Mouse (Mus musculus) Muller cell, postnatal 12 days (primary cell): ENCODE data around the gene Dapk2.

Experiments used
- DNase-seq: peaks from one replicate; pipeline ENCODE4 v3.0.0-alpha.2; 2015; ENCODE audit errors: inconsistent ontology term

Gene Dapk2

GRCm38 (mm10) chr9:66157958-66158830 lies at the start of gene Dapk2:
Gene Dapk2 (plus strand): TSS chr9:66158223.
- peak; percentile 81 for DNase-seq

DNA sequence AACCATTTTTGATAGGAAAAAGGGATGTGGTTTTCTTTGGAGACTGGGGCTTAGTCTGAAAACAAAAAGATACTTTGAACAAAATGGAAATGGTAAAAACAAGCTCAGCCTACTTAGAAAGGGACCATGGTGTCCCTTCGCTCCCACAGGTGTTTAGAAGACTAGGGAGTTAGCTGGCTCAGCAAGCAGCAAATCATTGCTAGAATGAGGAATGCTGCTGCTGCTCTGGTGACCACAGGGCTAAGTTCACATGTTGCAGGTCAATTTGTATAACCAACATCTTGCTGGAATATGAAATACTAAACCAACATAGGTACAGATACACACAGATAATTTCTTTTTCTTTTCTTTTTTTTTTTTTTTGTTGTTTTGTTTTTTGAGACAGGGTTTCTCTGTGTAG lies 48.4 kb upstream of the Dapk2 start:
- DNase-seq, result no peak

GRCm38 (mm10) chr9:66110126-66110525 lies 47.9 kb upstream of the Dapk2 start:
- no peak for DNase-seq

DNA sequence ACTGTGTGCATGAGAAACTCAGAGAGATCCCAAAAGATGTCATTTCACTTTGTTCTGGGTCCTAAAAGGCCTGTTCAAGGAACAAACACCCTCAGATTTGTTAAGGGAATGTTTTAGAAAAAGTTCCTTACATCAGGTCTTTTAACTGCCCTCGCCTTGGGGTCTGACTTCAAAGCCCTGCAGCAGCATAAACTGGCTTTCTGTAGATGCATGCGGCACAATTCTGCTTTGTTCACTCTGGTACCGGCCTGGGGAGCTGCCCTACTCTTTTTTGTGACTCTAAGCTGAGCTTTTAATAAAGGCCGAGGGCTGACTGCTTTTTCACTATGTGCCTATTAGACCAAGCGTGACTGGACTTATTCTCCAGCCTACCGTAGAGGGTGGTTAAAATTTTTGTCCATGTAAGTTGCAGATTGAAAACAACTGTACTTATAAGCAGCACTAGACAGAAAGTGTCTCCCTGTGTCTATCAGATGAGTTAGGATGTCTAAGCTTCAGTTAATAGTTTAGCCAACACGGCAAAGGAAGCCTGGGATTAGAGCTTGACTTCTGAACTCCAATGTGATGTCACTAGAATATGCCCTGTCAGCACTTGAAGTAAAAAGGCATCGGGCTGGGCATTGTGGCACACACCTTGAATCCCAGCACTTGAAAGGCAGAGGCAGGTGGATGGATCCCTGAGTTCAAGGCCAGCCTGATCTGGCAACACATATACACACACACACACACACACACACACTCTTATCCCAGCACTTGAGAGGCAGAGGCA lies 47.2 kb upstream of the Dapk2 start:
- peak; percentile 40 for DNase-seq

DNA sequence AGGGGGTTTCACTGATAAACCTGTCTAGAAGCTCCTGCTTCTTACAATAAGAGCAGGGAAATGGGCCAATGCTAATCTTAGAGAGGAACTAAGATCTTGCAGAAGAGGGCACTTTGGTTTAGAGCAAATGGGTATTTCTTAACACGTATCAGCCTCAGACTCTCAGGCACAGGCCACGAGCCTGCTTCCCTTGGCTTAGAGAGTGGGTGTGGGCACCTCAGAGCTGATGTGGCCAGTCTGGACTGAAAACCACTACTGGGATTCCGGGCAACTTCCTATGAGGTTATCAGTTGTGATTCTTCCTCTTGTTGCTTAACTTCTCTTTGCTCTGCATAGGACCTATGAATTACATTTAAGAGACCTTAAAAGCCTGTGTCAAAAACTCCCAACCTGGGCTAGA lies 43.7 kb upstream of the Dapk2 start:
- no peak for DNase-seq

GRCm38 (mm10) chr9:66116890-66117289 lies 41.1 kb upstream of the Dapk2 start:
- DNase-seq, result peak; percentile 41

- no peak for DNase-seq
Measured at GRCm38 (mm10) chr9:66119498-66119897, 38.5 kb upstream of the Dapk2 start.

DNA sequence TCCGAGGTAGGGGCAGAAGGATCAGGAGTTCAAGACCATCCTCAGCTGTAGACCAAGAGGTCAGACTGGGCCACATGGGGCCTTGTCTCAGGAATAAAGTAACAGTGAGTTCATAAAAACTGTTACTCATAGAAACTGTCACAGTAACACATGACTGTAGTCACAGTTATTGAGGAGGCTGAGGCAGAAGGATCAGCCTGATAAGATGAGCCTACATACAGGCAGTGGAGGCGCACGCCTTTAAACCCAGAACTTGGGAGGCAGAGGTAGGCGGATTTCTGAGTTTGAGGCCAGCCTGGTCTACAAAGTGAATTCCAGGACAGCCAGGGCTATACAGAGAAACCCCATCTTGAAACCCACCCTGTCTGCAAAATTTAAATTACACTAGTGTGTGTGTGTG lies 37.9 kb upstream of the Dapk2 start:
- no peak for DNase-seq

DNA sequence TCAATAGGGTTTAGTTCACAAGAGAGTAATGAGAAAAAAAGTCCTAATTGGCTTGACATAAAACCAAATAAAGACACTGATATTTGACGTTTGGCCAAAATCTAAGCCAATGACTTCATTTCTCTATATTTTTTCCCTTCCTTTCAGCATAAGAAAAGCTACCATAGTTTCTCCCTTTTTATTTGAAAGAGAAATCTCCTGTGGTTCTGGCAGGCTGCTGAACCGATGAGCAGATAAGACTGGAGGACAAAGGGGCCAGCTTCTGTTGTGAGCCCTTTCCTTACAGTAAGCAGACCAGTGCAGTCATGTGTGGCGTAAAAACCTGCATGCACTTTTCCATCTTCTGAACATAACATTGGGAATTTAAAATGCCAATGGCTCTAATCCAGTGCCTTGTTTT lies 37.1 kb upstream of the Dapk2 start:
- peak; percentile 42 for DNase-seq

DNA sequence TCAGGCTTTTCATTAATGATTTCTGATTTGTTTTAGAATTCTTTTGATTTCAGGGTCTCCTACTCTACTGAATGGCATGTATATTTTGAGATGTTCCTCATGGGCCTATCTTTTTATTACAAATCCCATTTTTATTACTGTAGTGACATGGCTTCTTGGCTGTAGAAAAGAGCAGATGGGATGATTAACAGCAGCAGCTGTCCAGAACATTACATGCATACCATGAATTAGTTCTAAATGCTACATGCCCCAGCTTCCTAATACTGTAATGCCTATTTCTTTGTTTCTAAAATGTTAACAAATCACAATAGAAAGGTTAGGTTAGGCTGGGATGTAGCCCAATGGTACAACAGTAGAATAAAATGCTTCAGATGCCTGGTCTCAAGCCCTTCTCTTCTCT lies 36.6 kb upstream of the Dapk2 start:
- DNase-seq, result no peak

DNA sequence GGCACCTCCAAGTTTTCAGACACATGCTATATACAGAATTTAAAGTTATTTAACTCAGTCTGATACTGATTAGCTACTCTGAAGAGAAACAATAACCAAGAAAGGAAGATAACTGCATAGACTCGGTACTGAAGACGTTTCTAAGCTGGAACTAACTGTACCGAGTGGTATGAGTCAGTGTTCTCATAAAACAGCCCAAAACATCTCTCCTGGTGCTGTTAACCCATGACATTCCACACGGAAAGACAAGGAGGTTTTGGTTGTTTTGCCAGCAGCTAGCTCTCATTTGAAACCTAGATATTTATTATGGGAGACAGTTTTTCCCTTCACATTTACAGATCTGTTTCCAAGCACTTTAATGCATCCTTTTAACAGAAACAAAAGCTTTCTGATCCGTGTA lies 34.4 kb upstream of the Dapk2 start:
- DNase-seq, result no peak

- DNase-seq, result peak; percentile 20
Measured at GRCm38 (mm10) chr9:66124111-66124531, 33.9 kb upstream of the Dapk2 start.

DNA sequence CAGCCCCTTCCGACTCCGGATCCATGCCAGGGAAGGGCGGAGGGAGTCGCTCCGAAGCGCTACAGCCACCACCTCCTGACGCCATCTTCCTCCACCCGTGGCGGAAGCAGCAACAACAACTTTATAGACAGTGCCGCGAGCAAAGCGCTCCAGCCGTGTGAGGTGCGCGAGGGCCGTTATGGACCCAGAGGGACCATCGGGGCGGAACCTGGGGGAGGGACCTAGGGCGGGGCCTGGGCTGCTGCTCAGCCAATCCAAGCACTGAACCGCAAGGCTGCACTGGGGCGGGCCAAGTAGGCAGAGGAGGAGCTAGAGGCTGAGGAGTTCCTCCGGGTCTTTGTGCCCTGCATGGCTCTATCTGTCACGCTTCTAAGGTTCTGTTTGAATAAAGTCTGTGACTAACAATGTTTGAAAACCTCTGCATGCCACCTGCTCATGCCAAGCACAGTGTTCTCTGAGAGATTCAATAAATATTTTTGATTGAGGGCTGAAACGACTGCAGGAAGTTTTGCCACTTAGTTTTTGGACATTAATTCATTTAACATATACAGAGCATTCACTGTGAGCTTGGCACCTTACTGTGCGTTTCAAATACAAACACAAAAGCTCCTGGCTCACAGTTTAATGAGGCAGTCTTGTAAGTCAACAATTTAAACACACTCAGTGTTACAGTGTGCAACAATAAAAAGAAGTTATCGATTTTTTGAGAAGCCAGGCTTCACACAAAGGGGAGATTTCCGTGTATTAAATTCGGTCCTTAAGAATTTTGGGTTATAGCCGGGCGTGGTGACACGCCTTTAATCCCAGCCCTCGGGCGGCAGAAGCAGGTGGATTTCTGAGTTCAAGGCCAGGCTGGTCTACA lies 33.1 kb upstream of the Dapk2 start:
- peak; percentile 98 for DNase-seq

DNA sequence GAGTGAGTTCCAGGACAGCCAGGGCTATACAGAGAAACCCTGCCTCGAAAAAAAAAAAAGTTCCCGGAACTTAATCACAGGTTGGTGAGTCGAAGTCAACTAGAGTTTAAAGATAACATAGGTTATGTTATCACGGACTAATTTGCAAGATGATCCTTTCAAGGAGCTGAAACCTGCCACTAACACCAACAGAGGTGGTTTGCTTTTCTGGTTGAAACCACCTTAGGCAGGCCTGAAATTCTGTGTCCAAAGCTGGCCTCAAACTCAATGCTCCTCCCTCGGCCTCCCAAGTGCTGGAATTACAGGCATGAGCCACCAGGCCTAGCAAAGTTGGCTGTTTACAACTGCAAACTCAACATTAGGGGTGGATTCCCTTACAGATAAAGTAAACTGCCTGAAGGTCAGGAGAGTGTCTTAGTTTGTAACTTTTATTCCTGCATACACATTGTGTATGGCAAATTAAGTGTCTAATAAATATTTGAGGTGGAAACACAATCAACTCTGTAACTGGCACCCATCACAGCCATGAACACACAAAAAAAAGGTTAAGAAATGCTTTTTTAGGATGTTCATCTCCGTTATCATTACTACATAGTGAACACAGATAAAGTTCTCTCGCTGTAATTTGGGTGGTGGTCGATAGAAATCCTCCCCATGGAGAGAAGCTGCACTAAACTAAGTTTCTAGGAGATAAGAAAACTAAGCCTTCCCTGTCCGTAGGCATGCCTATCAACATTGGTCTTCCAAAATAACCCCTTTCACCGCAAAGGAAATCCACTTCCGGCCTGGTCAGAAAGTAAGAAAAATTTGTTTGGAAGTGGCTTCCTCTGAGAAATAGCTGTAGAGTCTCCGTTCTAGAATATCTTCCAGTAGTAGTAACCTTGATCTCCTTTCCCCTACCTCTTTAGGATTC lies 32.2 kb upstream of the Dapk2 start:
- no peak for DNase-seq

DNA sequence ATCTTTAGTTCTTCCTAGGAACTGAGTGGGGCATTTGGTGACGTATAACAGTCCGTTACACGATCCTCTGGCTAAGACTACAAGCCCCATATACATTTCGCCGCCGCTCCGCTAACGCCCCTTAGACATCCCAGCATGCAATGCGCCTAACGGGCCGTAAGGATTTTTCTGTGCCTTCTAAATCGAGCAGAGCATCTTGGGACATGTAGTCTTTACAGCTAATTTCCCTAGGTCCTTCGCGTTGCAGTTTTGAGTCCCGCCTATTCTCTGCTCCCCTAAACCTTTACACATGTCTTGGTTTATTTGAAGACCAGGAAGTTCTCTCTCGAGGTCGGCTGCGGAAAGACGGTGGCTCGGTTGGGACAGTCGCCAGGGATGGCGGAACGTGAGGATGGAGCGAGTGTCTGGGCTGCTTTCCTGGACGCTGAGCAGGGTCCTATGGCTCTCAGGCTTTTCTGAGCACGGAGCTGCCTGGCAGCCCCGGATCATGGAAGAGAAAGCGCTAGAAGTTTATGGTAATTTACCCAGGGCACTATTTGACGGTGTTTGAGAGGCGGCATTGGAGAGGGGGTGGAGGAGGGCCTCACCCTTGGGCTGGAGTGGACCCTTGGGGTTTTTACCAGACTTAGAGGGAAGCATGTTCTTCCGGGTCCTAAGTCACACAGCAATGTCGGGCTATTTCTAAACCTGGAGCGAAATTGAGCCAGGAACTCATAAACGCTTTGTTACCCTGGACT lies 31.4 kb upstream of the Dapk2 start, which contains the start of the genes Snx1 and Ciao2a:
Gene Snx1, minus strand, starts transcription at position 132 of the 737 bp plus-strand sequence.
Gene Ciao2a, plus strand, starts transcription at position 156 of the 737 bp plus-strand sequence.
- peak; percentile 92 for DNase-seq

DNA sequence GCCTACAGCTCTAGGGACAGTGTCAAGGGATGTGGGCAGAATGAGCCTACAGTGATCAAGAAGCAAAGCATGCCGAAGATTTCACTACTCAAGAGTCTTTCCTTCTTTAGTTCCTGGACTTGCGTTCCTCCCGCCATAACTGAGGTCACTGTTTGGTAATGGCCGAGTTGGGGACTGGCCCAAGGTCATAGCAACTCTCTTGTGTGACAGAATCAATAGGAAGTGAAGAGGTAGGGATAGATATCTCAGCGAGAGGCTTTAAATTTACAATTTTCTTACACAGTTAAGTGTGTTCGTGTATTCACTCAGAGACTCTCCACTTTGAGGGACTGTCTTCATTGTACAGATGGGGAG lies 30.9 kb upstream of the Dapk2 start:
- no peak for DNase-seq

GRCm38 (mm10) chr9:66127884-66128283 lies 30.1 kb upstream of the Dapk2 start:
- DNase-seq, result no peak

DNA sequence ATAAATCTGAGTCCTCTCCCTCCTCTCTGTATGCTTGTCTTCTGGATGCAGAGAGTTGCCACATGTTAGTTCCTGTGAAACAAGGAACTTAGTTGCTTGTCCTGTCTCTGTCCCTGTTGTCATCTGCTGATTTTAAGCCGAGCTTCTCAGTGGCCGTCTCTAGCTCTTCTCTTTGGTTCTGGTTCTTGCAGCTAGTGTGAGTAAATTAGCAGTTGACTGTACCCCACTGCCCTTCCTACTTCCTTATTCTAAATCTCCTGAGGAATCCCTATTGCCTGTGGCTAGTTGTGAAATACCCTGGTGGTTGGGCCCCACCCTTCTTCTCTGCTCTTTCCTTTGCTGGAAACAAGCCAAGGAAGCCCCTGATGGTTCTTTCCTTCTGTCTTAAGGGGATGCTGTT lies 26.6 kb upstream of the Dapk2 start:
- DNase-seq, result no peak

- no peak for DNase-seq
Measured at GRCm38 (mm10) chr9:66135967-66136366, 22.1 kb upstream of the Dapk2 start.

- DNase-seq, result no peak
Measured at GRCm38 (mm10) chr9:66138193-66138592, 19.8 kb upstream of the Dapk2 start.
